Mouse (Mus musculus): ENCODE data around the gene Tlr9. TPM values are rescaled to one million over a fixed set of nuclear protein-coding genes. Genes with fewer than 3 reads are reported as not detected.

The Tlr9 gene
- total RNA-seq (2021) = under 1 TPM; 0.17 to 0.23 TPM
- long read RNA-seq, experiment 1 = 0 reads
- long read RNA-seq, experiment 2 = 0 reads

DNA sequence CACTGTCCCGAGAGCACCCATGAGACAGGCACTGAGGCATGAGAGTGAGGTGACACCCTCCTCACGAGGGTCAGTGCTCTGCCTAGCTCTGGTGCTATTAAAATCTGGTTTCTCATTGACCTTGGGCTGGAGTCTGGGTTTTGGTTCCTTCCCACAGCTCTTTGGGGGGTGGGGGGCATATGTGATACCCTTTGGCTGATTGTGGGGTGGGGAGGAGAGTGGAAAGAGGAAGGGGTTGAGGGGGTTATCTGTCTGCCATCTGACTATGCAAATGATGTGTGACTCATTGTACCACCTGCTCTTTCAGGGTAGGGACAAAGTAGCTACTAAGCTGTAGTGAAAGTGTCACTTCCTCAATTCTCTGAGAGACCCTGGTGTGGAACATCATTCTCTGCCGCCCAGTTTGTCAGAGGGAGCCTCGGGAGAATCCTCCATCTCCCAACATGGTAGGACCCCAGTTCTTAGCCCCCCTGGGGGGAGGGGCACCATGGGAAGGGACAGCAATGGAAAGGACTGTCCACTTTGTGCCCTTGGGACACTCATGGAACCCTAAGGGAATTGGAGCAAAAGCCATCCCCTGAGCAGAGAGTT lies at the start of gene Tlr9:
Gene Tlr9, plus strand, starts transcription at position 338 of the 591 bp plus-strand sequence.
- Histone ChIP-seq H3K4me3 (peak within 1 kb of the TSS; percentile 38), H3K27ac (no peak within 1 kb of the TSS)
- no peak for TF ChIP-seq CTCF (IDR thresholded peaks at IDR 0.05)
- DNase-seq = peak; percentile 17
- intact Hi-C loops (cut with DNase I) = no loop called here

DNA sequence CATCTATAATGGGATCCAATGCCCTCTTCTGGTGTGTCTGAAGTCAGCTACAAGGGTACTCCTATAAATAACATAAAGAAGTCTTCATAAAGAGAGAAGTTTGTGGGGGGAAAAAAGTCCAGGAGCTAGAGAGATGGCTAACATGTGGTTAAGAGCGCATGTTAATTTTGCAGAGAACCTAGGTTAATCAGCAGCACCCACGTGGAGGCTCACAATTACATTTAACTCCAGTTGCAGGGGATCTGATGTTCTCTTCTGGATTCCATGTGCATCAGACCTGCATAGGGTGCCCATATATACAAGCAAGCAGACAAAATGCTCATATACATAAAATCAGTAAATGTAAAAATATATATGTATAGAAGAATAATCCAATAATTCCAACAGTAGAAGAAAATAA lies 49.0 kb upstream of the Tlr9 start:
- TF ChIP-seq CTCF (IDR thresholded peaks at IDR 0.05) = no peak
- DNase-seq = no peak
- intact Hi-C loops (cut with DNase I) = loop anchor here (5.0 to 10.0 kb wide), 2 partner anchors 109 to 251 kb away; partner anchors contain the start of genes Poc1a and Rpl29
- H3K4me3 ChIP-seq = peak overlapping the region; percentile 91
- H3K27ac ChIP-seq = peak overlapping the region; percentile 98; the same call in 1 of the 2 replicates

DNA sequence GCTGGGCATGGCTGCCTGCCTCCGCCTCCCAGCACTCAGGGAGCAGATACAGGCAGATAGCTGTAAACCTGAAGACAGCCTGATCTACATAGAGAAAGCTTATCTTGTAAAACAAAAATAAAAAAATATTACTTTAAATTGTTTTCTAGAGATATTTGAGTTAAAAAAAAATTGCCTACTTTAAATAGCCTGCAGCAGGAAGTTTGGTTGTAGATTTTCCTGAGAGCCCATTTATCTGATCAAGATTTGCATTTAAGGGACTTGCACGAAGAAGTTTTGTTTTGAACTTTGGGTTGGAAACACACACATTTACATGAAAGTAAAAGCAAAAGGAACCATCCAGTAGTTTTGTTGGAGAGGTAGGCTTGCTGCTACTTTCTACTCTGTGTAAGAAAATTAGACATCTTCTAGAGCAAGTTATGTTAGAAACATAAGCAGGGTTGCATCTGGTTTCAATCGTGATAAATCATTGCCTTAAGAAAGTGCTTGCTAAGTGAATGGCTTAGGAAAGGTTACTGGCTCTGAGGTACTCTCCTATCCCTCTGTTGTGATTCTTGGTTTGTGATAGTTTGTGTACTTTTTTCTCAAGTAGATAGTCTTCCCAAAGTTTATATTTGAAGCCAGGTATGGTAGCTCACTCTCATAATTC lies 46.7 kb upstream of the Tlr9 start:
- TF ChIP-seq CTCF (IDR thresholded peaks at IDR 0.05) = no peak
- intact Hi-C loops (cut with DNase I) = loop anchor here (10.0 kb wide), 1 partner anchor 249 kb away; the partner anchor contains the start of gene Rpl29
- no peak for DNase-seq

DNA sequence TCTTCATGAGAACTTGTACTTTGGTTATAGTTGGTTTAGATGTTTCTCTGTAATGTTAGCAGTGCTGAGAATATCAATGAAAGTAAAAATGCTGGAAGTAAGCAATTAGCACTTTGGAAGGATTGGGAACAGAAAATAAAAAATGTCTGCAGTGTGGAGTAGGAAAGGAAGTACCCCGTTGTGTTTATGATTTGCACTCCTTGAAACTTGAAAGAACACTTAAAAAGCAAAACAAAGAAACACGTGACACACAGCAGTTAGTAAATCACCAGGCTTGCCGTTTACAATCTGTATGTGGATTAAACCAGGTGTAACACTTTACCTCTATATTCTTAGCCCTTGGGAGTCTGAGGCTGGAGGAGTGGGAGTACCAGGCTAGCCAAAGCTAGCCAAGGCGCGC lies 45.6 kb upstream of the Tlr9 start:
- Histone ChIP-seq H3K27ac (0 out of 2 replicates have a peak overlapping the region, but pooled peaks have one; percentile 55), H3K4me3 (no peak overlapping the region)
- no peak for TF ChIP-seq CTCF (IDR thresholded peaks at IDR 0.05)
- intact Hi-C loops (cut with DNase I) = loop anchor here (10.0 kb wide), 1 partner anchor 248 kb away; the partner anchor contains the start of gene Rpl29
- no peak for DNase-seq

More for the DNA sequence above, 46.7 kb upstream of the Tlr9 start:
- peak overlapping the region; percentile 55 for H3K27ac ChIP-seq
- H3K4me3 ChIP-seq = no peak overlapping the region; the same call in 1 of the 2 replicates

DNA sequence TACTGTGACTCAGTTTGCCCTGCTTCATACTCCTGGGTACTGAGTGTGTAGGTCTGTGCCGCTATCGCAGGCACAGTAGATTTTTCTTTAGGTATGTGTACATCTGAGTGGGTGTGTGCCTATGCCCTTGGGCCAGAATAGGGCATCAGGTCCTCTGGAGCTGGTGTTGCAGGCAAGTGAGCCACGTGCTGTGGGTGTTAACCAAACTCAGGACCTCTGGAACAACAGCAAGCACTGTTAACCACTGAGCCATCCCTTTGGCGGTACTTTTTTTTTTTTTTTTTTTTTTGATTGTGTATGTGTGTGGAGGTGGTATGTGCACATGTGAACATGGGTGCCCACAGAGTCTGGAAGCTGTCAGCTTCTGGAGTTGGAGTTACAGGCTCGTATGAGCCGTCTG lies 44.6 kb upstream of the Tlr9 start:
- intact Hi-C loops (cut with DNase I) = loop anchor here (10.0 kb wide), 1 partner anchor 247 kb away; the partner anchor contains the start of gene Rpl29
- DNase-seq = no peak
- TF ChIP-seq CTCF (IDR thresholded peaks at IDR 0.05) = no peak
- Histone ChIP-seq H3K4me3 (no peak overlapping the region), H3K27ac (peak overlapping the region; percentile 1; the same call in 1 of the 2 replicates)

DNA sequence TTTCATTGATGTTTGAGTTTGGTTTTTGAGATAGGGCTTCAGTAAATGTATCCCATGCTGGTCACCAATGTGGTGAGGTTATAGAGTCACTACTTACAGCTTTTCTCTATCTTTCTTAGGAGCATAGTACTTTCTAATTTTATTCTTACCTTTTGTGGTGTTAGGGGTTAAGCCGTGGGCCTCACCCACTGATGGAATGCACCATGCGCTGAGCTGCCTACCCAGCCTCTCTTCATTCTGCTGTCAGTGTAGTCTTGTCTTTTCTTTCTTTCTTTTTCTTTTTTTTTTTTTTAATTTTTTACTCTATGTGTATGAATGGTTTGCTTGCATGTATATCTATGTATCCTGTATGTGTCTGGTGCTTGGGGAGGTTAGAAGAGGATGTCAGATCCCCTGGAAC lies 42.9 kb upstream of the Tlr9 start:
- TF ChIP-seq CTCF (IDR thresholded peaks at IDR 0.05) = no peak
- no peak for DNase-seq
- no peak overlapping the region for H3K4me3 ChIP-seq
- H3K27ac ChIP-seq = no peak overlapping the region
- intact Hi-C loops (cut with DNase I) = loop anchor here (10.0 kb wide), 1 partner anchor 245 kb away; the partner anchor contains the start of gene Rpl29

DNA sequence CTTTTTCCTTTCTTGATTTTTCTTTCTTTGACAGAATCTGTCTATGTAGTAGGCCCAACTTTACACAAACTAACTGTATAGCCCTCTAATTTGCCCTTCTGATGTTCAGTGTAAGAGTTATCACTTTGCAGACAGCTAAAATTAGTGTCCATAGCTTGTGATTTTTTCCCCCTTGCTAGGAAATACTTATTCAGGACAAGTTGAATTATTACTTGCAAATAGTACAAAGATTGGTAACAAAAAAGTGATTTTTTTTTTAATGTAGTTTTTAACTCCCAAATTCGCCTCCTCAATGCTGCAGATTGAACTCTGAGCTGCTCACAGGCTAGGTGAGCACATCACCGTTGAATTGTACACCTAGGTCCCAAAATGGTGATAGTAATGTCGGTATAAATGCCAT lies 42.4 kb upstream of the Tlr9 start:
- DNase-seq = no peak
- intact Hi-C loops (cut with DNase I) = loop anchor here (10.0 kb wide), 1 partner anchor 245 kb away; the partner anchor contains the start of gene Rpl29
- Histone ChIP-seq H3K27ac (no peak overlapping the region), H3K4me3 (no peak overlapping the region)
- TF ChIP-seq CTCF (IDR thresholded peaks at IDR 0.05) = no peak

DNA sequence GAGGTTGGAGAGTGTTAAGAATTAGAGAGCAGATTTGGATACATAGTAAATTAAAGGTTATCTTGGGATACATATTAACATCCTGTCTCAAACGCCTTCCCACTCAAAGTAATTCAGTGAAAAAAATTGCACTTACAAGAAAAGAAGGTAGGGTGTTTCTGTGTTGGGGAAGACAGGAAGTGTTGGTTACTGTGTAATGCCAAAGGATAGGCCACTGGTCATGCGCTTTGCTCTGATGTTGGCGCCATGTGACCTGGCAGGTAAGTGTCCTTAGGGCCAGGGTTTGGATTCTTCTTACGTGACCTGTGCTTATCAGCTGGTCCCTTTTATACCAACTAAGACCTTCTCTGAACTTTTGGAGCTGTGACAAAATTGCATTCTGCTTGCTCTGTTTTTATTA lies 40.3 kb upstream of the Tlr9 start:
- no peak for DNase-seq
- Histone ChIP-seq H3K27ac (no peak overlapping the region), H3K4me3 (no peak overlapping the region)
- no peak for TF ChIP-seq CTCF (IDR thresholded peaks at IDR 0.05)
- intact Hi-C loops (cut with DNase I) = no loop called here

DNA sequence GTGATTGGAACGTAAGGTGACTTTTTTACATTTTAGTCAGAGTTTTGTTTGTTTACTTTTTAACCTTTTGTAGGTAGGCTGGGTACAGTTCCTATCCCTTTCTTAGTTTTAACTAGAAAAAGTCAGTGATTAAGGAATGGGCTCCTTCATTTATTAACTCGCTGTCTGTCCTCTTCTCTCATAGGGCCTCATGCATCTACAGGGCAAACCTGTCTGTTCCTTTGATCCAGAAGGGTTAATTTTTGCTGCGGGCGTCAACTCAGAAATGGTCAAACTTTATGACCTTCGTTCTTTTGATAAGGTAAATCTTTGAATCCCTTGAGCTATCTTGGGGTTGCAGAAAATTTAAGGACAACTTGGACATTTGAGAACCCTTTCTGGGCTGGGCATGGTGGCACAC lies 38.4 kb upstream of the Tlr9 start:
- Histone ChIP-seq H3K27ac (no peak overlapping the region), H3K4me3 (no peak overlapping the region)
- intact Hi-C loops (cut with DNase I) = no loop called here
- no peak for DNase-seq
- no peak for TF ChIP-seq CTCF (IDR thresholded peaks at IDR 0.05)

DNA sequence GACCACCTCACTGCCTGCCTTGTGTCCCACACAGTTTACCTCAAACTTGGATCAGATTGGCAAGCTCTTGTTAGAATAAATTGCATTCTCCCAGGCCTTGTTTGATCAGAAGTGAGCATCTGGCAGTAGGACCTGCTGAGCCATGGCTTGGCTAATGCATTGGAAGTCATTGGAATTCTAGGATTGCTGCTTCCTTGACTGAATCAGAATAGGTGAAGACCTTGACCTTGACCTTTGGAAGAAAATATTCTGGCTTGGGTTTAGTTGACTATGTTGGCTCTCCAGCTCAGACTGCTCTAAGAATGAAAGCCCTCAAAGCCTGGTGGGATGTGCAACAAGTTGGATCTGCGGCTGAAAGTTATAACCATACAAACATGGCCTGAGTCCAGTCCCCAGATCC lies 31.0 kb upstream of the Tlr9 start:
- intact Hi-C loops (cut with DNase I) = no loop called here
- Histone ChIP-seq H3K27ac (no peak overlapping the region), H3K4me3 (no peak overlapping the region)
- TF ChIP-seq CTCF (IDR thresholded peaks at IDR 0.05) = no peak
- no peak for DNase-seq

DNA sequence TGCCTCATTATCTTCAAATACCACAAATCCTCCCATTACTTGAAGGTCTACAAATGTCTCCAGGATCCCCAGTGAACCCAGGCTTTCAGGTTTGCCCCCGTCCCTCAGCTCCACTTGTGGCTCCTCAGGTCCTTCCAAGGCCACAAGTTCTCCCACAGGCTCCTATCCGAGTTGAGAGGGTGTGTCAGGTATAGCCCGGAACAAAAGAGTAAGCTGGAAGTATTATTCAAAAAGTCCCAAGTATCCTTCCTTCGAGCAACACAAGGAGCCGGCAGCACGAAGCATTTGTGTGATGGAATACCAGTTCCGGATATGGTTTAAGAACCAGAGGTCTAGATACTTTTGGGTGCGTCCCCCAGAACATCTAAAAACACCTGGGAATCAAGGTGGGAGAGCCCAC lies 30.4 kb upstream of the Tlr9 start:
- H3K27ac ChIP-seq = no peak overlapping the region
- no peak for TF ChIP-seq CTCF (IDR thresholded peaks at IDR 0.05)
- no peak overlapping the region for H3K4me3 ChIP-seq
- intact Hi-C loops (cut with DNase I) = no loop called here
- no peak for DNase-seq

DNA sequence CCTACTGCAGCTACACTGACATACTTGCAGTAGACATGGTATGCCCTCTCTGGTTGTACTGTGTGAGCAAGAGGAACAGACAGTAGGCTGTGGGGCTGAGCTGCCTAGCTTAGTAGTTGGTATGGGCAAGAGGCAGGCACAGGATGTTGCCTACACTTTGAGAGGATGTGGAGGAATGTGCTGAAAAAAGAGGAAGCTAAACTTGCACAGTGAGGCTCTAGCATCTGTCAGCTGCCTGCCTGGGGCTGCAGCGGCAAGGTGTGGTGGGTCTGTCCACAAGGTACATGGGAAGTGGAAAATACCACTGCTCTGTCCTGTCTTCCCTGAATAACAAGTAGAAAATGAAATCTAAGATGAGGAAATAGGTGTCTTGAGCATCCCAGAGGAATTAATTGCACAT lies 29.4 kb upstream of the Tlr9 start:
- DNase-seq = no peak
- Histone ChIP-seq H3K4me3 (no peak overlapping the region), H3K27ac (no peak overlapping the region)
- no peak for TF ChIP-seq CTCF (IDR thresholded peaks at IDR 0.05)
- intact Hi-C loops (cut with DNase I) = no loop called here

Measured in gastrocnemius, adult 2 months (tissue).